Mouse (Mus musculus) intestine, embryonic 15.5 days (tissue): ENCODE data around the gene Olfr656. TPM values are rescaled to one million over a fixed set of nuclear protein-coding genes. Genes with fewer than 3 reads are reported as not detected.

Experiments
- polyA plus RNA-seq: library from polyadenylated mRNA; unstranded; fragments of >200 nt; fragmentation: Nextera tagmentation; extraction: Ambion mirVana; gene quantifications from 2 replicates; pipeline ENCODE4 v1.2.1, GENCODE M21; 2015

Olfr656 gene
- polyA plus RNA-seq, 1 experiment from 2014 or later: not detected

Other genes with a start within 250 kb of the Olfr656 start
- gene Trim30b, start 244.1 kb upstream of the Olfr656 start, polyA plus RNA-seq: 0.08 and 0.09 TPM in 2 replicates
- gene Trim30c, start 213.1 kb upstream of the Olfr656 start, polyA plus RNA-seq: 0.13 and 0.19 TPM in 2 replicates
- gene Trim30a, start 148.8 kb upstream of the Olfr656 start, polyA plus RNA-seq: 1.5 and 1.8 TPM in 2 replicates
- gene Trim30d, start 106.1 kb upstream of the Olfr656 start, polyA plus RNA-seq: 0.92 TPM in 2 replicates
- gene Olfr651, start 63.8 kb upstream of the Olfr656 start, polyA plus RNA-seq: not detected in 2 replicates
- gene Olfr652, start 53.1 kb upstream of the Olfr656 start, polyA plus RNA-seq: not detected in 2 replicates
- not detected in 2 replicates for gene Olfr653, start 36.6 kb upstream of the Olfr656 start, polyA plus RNA-seq
- not detected in 2 replicates for gene Olfr654, start 26.9 kb upstream of the Olfr656 start, polyA plus RNA-seq
- not detected in 2 replicates for gene Olfr655, start 12.2 kb upstream of the Olfr656 start, polyA plus RNA-seq
- gene Olfr657, start 10.8 kb downstream of the Olfr656 start, polyA plus RNA-seq: not detected in 2 replicates
- 0.08 TPM in 1 of 2 replicates, not detected in the other for gene Olfr658, start 33.4 kb downstream of the Olfr656 start, polyA plus RNA-seq
- not detected in 2 replicates for gene Olfr659, start 52.8 kb downstream of the Olfr656 start, polyA plus RNA-seq
- not detected in 2 replicates for gene Olfr661, start 72.5 kb downstream of the Olfr656 start, polyA plus RNA-seq
- gene Usp17le, start 163.5 kb downstream of the Olfr656 start, polyA plus RNA-seq: not detected in 2 replicates
- not detected in 2 replicates for gene Usp17lb, start 228.6 kb downstream of the Olfr656 start, polyA plus RNA-seq
- gene Usp17la, start 243.1 kb downstream of the Olfr656 start, polyA plus RNA-seq: not detected in 2 replicates